Mouse (Mus musculus) ES-E14 (cell line): Measurements from ENCODE around the gene Gnai2.

Experiments used
- CHD2 ChIP-seq: IDR thresholded peaks from 2 replicates; pipeline ENCODE4 v1.6.1; 2014; ENCODE audit warnings: mild to moderate bottlenecking, low read depth, low read length, inconsistent platforms
- HCFC1 ChIP-seq: IDR thresholded peaks from 2 replicates; pipeline ENCODE4 v1.6.1; 2012; ENCODE audit warnings: low read length, inconsistent platforms, borderline replicate concordance; ENCODE audit not compliant: insufficient read depth
- MAFK ChIP-seq: IDR thresholded peaks from 2 replicates; pipeline ENCODE4 v1.6.1; 2014; ENCODE audit warnings: mild to moderate bottlenecking, low read depth, low read length, inconsistent platforms; ENCODE audit not compliant: insufficient read depth
- ZC3H11A ChIP-seq: IDR thresholded peaks from 2 replicates; pipeline ENCODE4 v1.6.1; 2012; ENCODE audit warnings: low read depth, mild to moderate bottlenecking, inconsistent platforms, low read length, borderline replicate concordance
- ZNF384 ChIP-seq: IDR thresholded peaks from 2 replicates; pipeline ENCODE4 v1.6.1; 2012; ENCODE audit warnings: low read depth, low read length, inconsistent platforms

DNA sequence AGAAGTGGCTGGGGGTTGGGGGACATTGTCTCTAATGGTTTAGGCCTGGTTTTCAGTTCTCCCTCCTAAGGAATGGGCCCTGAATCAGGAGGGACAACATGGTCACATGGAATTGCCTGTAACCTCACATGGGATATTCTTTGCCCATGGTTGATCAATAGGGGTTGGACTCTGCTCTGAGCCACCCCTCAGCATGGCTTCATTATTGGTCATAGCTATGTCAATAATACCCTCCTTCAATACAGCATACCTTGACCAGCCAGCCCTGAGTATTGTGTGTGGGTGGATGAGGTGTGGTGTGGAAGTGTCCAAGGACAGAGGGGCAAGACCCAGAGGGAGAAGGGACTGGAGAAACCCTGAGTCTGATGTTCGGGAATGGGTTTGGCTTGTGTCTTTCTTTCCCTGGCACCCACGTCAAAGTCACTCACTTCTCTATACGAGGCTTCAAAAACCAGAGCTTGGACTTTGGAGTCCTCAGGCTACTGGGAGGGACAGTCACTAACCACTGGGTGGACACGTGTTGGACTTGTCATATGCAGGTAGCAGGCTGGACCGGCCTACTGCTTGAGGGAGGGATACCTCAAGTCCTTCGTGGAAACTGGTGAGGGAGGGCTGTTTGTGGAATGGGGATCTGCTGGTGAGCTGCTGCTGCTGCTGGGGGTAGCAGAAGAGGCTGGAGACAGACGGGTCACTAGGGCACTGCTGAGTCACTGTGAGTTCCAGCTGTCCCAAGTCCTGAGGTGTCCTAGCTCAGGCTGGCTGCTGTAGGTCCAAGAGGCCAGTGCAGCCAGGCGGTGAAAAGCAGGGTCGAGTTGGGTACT lies 39.7 kb upstream of the Gnai2 start:
- TF ChIP-seq MAFK = no peak
- TF ChIP-seq HCFC1 = no peak
- TF ChIP-seq ZC3H11A = no peak
- no peak for TF ChIP-seq CHD2
- no peak for TF ChIP-seq ZNF384
